Mouse (Mus musculus) common myeloid progenitor, adult 5-6 weeks (primary cell): ENCODE data around the gene Vmn2r79. TPM values are rescaled to one million over a fixed set of nuclear protein-coding genes. Genes with fewer than 3 reads are reported as not detected.
"Not testable (repeated sequence)": the region's sequence is repeated elsewhere in the genome, so short reads cannot be mapped to it uniquely, and the experiment has no call there.

ENCODE experiments used
- ATAC-seq: replicated peaks from 2 replicates; pipeline ENCODE4 v1.8.0; 2016; ENCODE audit warnings: low read depth, mild to moderate bottlenecking, moderate TSS enrichment, inconsistent platforms; ENCODE audit not compliant: poor library complexity, severe bottlenecking
- total RNA-seq: library from RNA; stranded (forward); fragments of 200-1000, 187-1606 nt; gene quantifications from 2 replicates; pipeline ENCODE4 v1.2.3, GENCODE M21; 2017

The Vmn2r79 gene
- total RNA-seq = not detected in 2 replicates

- not testable (repeated sequence) for ATAC-seq
Observed at GRCm38 (mm10) chr7:86995815-86996214, at the start of gene Vmn2r79. Gene Vmn2r79 (plus strand): TSS chr7:86996115.

GRCm38 (mm10) chr7:86994700-86995099 is 1.2 kb upstream of the Vmn2r79 start:
- no peak for ATAC-seq

GRCm38 (mm10) chr7:87026486-87026885 is 30.6 kb downstream of the Vmn2r79 start:
- ATAC-seq = not testable (repeated sequence)

- no peak for ATAC-seq
Observed at GRCm38 (mm10) chr7:87063576-87063975, 67.7 kb downstream of the Vmn2r79 start.

Other genes starting within 250 kb of the Vmn2r79 start
- not detected in 2 replicates for gene Folh1, start 220.2 kb upstream of the Vmn2r79 start, total RNA-seq
- not detected in 2 replicates for gene Vmn2r77, start 201.1 kb upstream of the Vmn2r79 start, total RNA-seq
- not detected in 2 replicates for gene Vmn2r78, start 81.0 kb upstream of the Vmn2r79 start, total RNA-seq
- gene Nox4, start 250.0 kb downstream of the Vmn2r79 start, total RNA-seq = not detected in 2 replicates